Mouse (Mus musculus) heart, adult 2 months (tissue): Measurements from ENCODE around the gene Rnf43.

ENCODE experiments used
- CTCF ChIP-seq: fragments of 200-600 bp; IDR thresholded peaks from 2 replicates; pipeline ENCODE4 v1.8.1; 2022; ENCODE audit warnings: antibody characterized with exemption, mild to moderate bottlenecking, moderate library complexity
- EP300 ChIP-seq: fragments of 200-500 bp; IDR thresholded peaks from 2 replicates; pipeline ENCODE4 v1.6.1; 2011; ENCODE audit warnings: low read depth, low read length, control low read depth; ENCODE audit not compliant: insufficient read depth
- POLR2A ChIP-seq: fragments of 200-500 bp; IDR thresholded peaks from 2 replicates; pipeline ENCODE4 v1.6.1; 2011; ENCODE audit warnings: mild to moderate bottlenecking, low read depth, low read length, control low read depth; ENCODE audit not compliant: insufficient read depth

- TF ChIP-seq EP300, result no peak
- TF ChIP-seq CTCF, result no peak
- no peak for TF ChIP-seq POLR2A
Measured at GRCm38 (mm10) chr11:87722891-87723290, 60.4 kb downstream of the Rnf43 start.
